ENCODE assay signal across 22 mouse cellular contexts in genomic region chr2:163108385-163108784, GRCm38 (mm10). TPM values are rescaled to one million over a fixed set of nuclear protein-coding genes. Genes with fewer than 3 reads are reported as not detected.
DNase-seq lines count a peak whose midpoint lies in the region; ATAC-seq and TF ChIP-seq lines count a peak whose summit lies in the region.
"Had no signal": no experiment of that assay in that cellular context is flagged by ENCODE, and none has a peak within 500 bp of the region (broad histone marks: within the 10 kb centered on the region; RNA-seq: fewer than 3 reads in every experiment).

No protein-coding gene starts in this region.

- no peaks in the 10 kb centered on the region for H3K9me3 ChIP-seq in forebrain, embryonic 12.5 days
- 0 out of 2 replicates have a peak, but pooled peaks cover 4% of the 10 kb centered on the region for H3K9me3 ChIP-seq in forebrain, embryonic 16.5 days (ENCODE audit: control insufficient read depth, low read length)
- no peaks in the 10 kb centered on the region for H3K9me3 ChIP-seq in neural tube, embryonic 12.5 days
- H3K9me3 ChIP-seq in neural tube, embryonic 15.5 days (replicated peaks), result no peaks in the 10 kb centered on the region
- H3K9me3 ChIP-seq in hindbrain, postnatal 0 days (ENCODE audit: low read length), result no peaks in the 10 kb centered on the region
- H3K9me3 ChIP-seq: heart, embryonic 12.5 days; kidney, embryonic 15.5 days; limb, embryonic 15.5 days had no signal

- 0 out of 2 replicates have a peak overlapping the region, but pooled peaks have one; percentile 5 for H3K27ac ChIP-seq in forebrain, embryonic 12.5 days
- H3K27ac ChIP-seq in forebrain, embryonic 16.5 days (ENCODE audit: low read length), result no peak overlapping the region
- H3K27ac ChIP-seq in neural tube, embryonic 12.5 days, result no peak overlapping the region
- H3K27ac ChIP-seq in neural tube, embryonic 15.5 days (replicated peaks), result no peak overlapping the region
- H3K27ac ChIP-seq in hindbrain, postnatal 0 days, result no peak overlapping the region
- H3K27ac ChIP-seq: kidney, embryonic 15.5 days; limb, embryonic 15.5 days had no signal

- H3K4me1 ChIP-seq in forebrain, embryonic 12.5 days, result peaks cover 46% of the 10 kb centered on the region
- peaks cover 28% of the 10 kb centered on the region for H3K4me1 ChIP-seq in forebrain, embryonic 16.5 days (replicated peaks; ENCODE audit: control insufficient read depth, insufficient read depth, low read length)
- peaks cover 21% of the 10 kb centered on the region; the same call in 1 of the 2 replicates for H3K4me1 ChIP-seq in neural tube, embryonic 12.5 days
- H3K4me1 ChIP-seq in neural tube, embryonic 15.5 days, result peaks cover 26% of the 10 kb centered on the region
- peaks cover 12% of the 10 kb centered on the region; the same call in 1 of the 2 replicates for H3K4me1 ChIP-seq in hindbrain, postnatal 0 days (ENCODE audit: insufficient read depth, low read length)
- H3K4me1 ChIP-seq: kidney, embryonic 15.5 days had no signal

- no peaks in the 10 kb centered on the region for H3K27me3 ChIP-seq in forebrain, embryonic 12.5 days
- no peaks in the 10 kb centered on the region for H3K27me3 ChIP-seq in forebrain, embryonic 16.5 days (replicated peaks; ENCODE audit: control insufficient read depth, insufficient read depth, low read length)
- peaks cover 18% of the 10 kb centered on the region for H3K27me3 ChIP-seq in neural tube, embryonic 12.5 days (replicated peaks)
- peaks cover 29% of the 10 kb centered on the region for H3K27me3 ChIP-seq in neural tube, embryonic 15.5 days (replicated peaks)
- peaks cover 3% of the 10 kb centered on the region; the same call in 1 of the 2 replicates for H3K27me3 ChIP-seq in hindbrain, postnatal 0 days (ENCODE audit: insufficient read depth, low read length)
- H3K27me3 ChIP-seq: heart, embryonic 12.5 days; limb, embryonic 15.5 days had no signal

- WGBS in forebrain, embryonic 12.5 days, result 35% methylated on average over 9 of the region's 9 CpGs
- 25% methylated on average over 9 of the region's 9 CpGs for WGBS in forebrain, embryonic 16.5 days
- WGBS in neural tube, embryonic 12.5 days, result 28% methylated on average over 9 of the region's 9 CpGs
- WGBS in neural tube, embryonic 15.5 days, result 21% methylated on average over 9 of the region's 9 CpGs
- 17% methylated on average over 9 of the region's 9 CpGs for WGBS in hindbrain, postnatal 0 days

- H3K9ac ChIP-seq in forebrain, embryonic 12.5 days, result no peak overlapping the region
- H3K9ac ChIP-seq in forebrain, embryonic 16.5 days (replicated peaks; ENCODE audit: low read depth, low read length), result no peak overlapping the region
- no peak overlapping the region for H3K9ac ChIP-seq in neural tube, embryonic 12.5 days
- H3K9ac ChIP-seq in neural tube, embryonic 15.5 days (replicated peaks), result no peak overlapping the region
- H3K9ac ChIP-seq in hindbrain, postnatal 0 days (replicated peaks; ENCODE audit: low read length), result no peak overlapping the region
- H3K9ac ChIP-seq: heart, embryonic 12.5 days; kidney, embryonic 15.5 days; limb, embryonic 15.5 days; liver, postnatal 0 days had no signal

- peak; percentile 56 for DNase-seq in hindbrain, postnatal 0 days (ENCODE audit: low spot score)
- DNase-seq in kidney, postnatal 14 days, result no peak
- DNase-seq in cerebellum, postnatal 10 days, result no peak
- DNase-seq: cerebellum, adult 11 months; gastrocnemius, postnatal 25 days; liver, postnatal 0 days; thymus, postnatal 25 days had no signal

- no peak overlapping the region for H3K4me3 ChIP-seq in forebrain, embryonic 12.5 days (replicated peaks)
- H3K4me3 ChIP-seq in forebrain, embryonic 16.5 days (replicated peaks; ENCODE audit: low read length), result no peak overlapping the region
- H3K4me3 ChIP-seq in neural tube, embryonic 12.5 days, result no peak overlapping the region
- H3K4me3 ChIP-seq in neural tube, embryonic 15.5 days (replicated peaks), result no peak overlapping the region
- H3K4me3 ChIP-seq in hindbrain, postnatal 0 days (ENCODE audit: low read length), result no peak overlapping the region
- H3K4me3 ChIP-seq: heart, embryonic 12.5 days; kidney, embryonic 15.5 days; limb, embryonic 15.5 days had no signal

- no peak for ATAC-seq in forebrain, embryonic 12.5 days (ENCODE audit: low FRiP score)
- no peak for ATAC-seq in forebrain, embryonic 16.5 days
- peak; percentile 42; the same call in 1 of the 2 replicates for ATAC-seq in neural tube, embryonic 12.5 days (ENCODE audit: low FRiP score, low read depth)
- no peak for ATAC-seq in neural tube, embryonic 15.5 days (ENCODE audit: low FRiP score)
- ATAC-seq in hindbrain, postnatal 0 days, result no peak
- ATAC-seq: liver, postnatal 0 days had no signal

- H3K4me2 ChIP-seq in forebrain, embryonic 12.5 days, result no peak overlapping the region
- no peak overlapping the region for H3K4me2 ChIP-seq in forebrain, embryonic 16.5 days (ENCODE audit: low read length)
- no peak overlapping the region for H3K4me2 ChIP-seq in neural tube, embryonic 12.5 days (replicated peaks)
- no peak overlapping the region for H3K4me2 ChIP-seq in neural tube, embryonic 15.5 days
- no peak overlapping the region for H3K4me2 ChIP-seq in hindbrain, postnatal 0 days (ENCODE audit: low read depth, low read length)
- H3K4me2 ChIP-seq: heart, embryonic 12.5 days; kidney, embryonic 15.5 days; limb, embryonic 15.5 days had no signal

- H3K36me3 ChIP-seq in forebrain, embryonic 12.5 days (replicated peaks), result no peaks in the 10 kb centered on the region
- H3K36me3 ChIP-seq in forebrain, embryonic 16.5 days (ENCODE audit: control insufficient read depth, insufficient read depth), result no peaks in the 10 kb centered on the region
- H3K36me3 ChIP-seq in neural tube, embryonic 12.5 days, result no peaks in the 10 kb centered on the region
- no peaks in the 10 kb centered on the region for H3K36me3 ChIP-seq in neural tube, embryonic 15.5 days
- H3K36me3 ChIP-seq in hindbrain, postnatal 0 days (ENCODE audit: insufficient read depth, low read length), result no peaks in the 10 kb centered on the region
- H3K36me3 ChIP-seq: heart, embryonic 12.5 days; kidney, embryonic 15.5 days; limb, embryonic 15.5 days had no signal

- TF ChIP-seq CTCF in hindbrain, postnatal 0 days (IDR thresholded peaks at IDR 0.05; ENCODE audit: low read depth), result no peak

RNA-seq across cellular contexts. Expression of gene Gtsf1l, which starts 20.7 kb away (rescaled TPM):
- polyA plus RNA-seq in forebrain, embryonic 12.5 days (2016; fragmentation: Nextera tagmentation; extraction: Ambion mirVana), result not detected in 2 replicates
- polyA plus RNA-seq in forebrain, embryonic 16.5 days (2015; fragmentation: Nextera tagmentation; extraction: Ambion mirVana), result not detected in 2 replicates
- not detected in 2 replicates for polyA plus RNA-seq in neural tube, embryonic 12.5 days (2016; fragmentation: Nextera tagmentation; extraction: Ambion mirVana)
- polyA plus RNA-seq in neural tube, embryonic 15.5 days (2015; fragmentation: Nextera tagmentation; extraction: Ambion mirVana), result not detected in 2 replicates
- not detected in 2 replicates for total RNA-seq in hindbrain, postnatal 0 days (2014; rRNA removed)
- polyA plus RNA-seq in hindbrain, postnatal 0 days (2015; fragmentation: Nextera tagmentation; extraction: Ambion mirVana), result not detected in 2 replicates
- total RNA-seq: adrenal gland, adult 18-20 months; CH12.LX; common myeloid progenitor, adult 5-6 weeks; gastrocnemius, postnatal 25 days; heart, postnatal 25 days; layer of hippocampus, postnatal 25 days; left cerebral cortex, postnatal 14 days; megakaryocyte-erythroid progenitor cell, adult 5-6 weeks had no signal
- polyA plus RNA-seq: heart, embryonic 12.5 days; intestine, embryonic 14.5 days; kidney, embryonic 15.5 days; limb, embryonic 15.5 days; liver, postnatal 0 days had no signal

RNA-seq across cellular contexts. Expression of gene Mybl2, which starts 53.9 kb away (rescaled TPM):
- polyA plus RNA-seq in forebrain, embryonic 12.5 days (2016; fragmentation: Nextera tagmentation; extraction: Ambion mirVana), result 41.5 and 44.1 TPM in 2 replicates
- 9.9 and 10.9 TPM in 2 replicates for polyA plus RNA-seq in forebrain, embryonic 16.5 days (2015; fragmentation: Nextera tagmentation; extraction: Ambion mirVana)
- polyA plus RNA-seq in neural tube, embryonic 12.5 days (2016; fragmentation: Nextera tagmentation; extraction: Ambion mirVana), result 21.0 and 22.1 TPM in 2 replicates
- polyA plus RNA-seq in neural tube, embryonic 15.5 days (2015; fragmentation: Nextera tagmentation; extraction: Ambion mirVana), result 2.8 and 9.3 TPM in 2 replicates
- 3.9 and 5.2 TPM in 2 replicates for total RNA-seq in hindbrain, postnatal 0 days (2014; rRNA removed)
- 3.7 and 4.5 TPM in 2 replicates for polyA plus RNA-seq in hindbrain, postnatal 0 days (2015; fragmentation: Nextera tagmentation; extraction: Ambion mirVana)
